Mouse (Mus musculus): Measurements from ENCODE around the gene Cavin1.

GRCm38 (mm10) chr11:100988674-100989073 is 18.0 kb upstream of the Cavin1 start:
- TF ChIP-seq GATA1 (IDR thresholded peaks at IDR 0.05; ENCODE audit: borderline replicate concordance, low read length) (no peak), FLI1 (IDR thresholded peaks at IDR 0.05; ENCODE audit: low read length) (no peak)

All from megakaryocyte, embryonic 14.5 days (primary cell).